Mouse (Mus musculus) MN1 (cell line): ENCODE measurements around the gene Olfr551.
"Not testable (repeated sequence)": the region's sequence is repeated elsewhere in the genome, so short reads cannot be mapped to it uniquely, and the experiment has no call there.

ENCODE experiments used
- DNase-seq: peaks from one replicate; pipeline ENCODE4 v3.0.0-alpha.2; 2016; ENCODE audit warnings: low spot score

The Olfr551 gene

DNA sequence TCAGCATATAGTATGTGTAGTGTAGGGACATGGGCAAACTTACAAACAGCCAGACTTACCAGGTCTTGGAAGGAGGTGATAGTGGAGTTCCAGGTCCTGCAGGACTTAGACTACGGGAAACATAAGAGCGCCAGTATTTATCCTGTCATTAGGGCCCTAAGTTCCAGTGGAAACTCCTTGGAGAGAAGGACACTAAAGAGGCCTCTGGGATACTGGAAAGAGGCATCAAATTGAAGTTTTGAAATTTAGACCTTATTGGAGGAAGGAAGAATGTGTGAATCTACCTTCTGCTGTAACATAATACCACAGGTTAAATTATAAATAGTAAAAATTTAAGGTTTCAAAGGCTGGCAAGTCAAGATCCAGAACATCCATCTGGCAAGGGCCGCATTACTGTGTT lies at the start of gene Olfr551:
Gene Olfr551 (minus strand): TSS at position 101 of the 400 bp plus-strand sequence.
- DNase-seq: no peak

DNA sequence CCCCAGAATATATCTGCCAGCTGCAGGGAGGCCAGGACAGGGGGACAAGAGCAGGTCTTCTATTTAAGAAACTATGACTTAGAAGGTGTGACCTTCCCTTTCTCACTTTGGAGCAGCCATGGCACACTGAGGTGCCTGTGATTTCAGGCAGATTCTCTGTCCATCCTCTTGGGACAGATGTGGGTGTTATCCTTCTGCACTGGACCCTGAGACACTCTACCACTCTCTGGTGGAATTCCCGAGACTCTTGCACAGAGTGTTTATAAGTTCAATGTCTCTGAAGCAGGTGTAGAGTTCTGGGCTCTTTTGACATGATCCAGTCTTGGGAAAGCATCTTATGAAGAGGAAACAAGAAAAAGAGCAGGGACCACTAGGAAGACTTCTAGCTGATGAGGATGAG lies 46.4 kb upstream of the Olfr551 start, which contains the start of gene Olfr554:
Gene Olfr554 (plus strand): TSS at position 301 of the 400 bp plus-strand sequence.
- no peak for DNase-seq

DNA sequence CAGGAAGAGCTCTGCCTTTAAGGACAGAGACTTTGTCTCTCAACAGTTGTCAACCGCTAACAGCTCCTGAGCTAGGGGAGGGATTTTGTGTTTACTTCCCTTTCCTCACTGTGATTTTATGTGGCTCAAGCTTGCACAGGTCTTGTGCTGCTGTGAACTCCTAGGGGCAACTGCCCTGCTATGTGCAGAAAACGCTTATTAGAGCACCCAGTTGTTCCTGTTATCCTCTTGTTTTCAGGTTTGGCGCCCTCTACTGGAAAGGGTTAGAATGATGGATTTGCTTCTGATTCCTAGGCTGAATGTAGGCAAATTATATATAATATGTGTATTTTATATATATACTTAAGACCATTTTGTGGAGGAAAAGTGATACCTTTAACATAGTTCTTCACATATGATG lies 45.0 kb upstream of the Olfr551 start:
- DNase-seq: no peak

DNA sequence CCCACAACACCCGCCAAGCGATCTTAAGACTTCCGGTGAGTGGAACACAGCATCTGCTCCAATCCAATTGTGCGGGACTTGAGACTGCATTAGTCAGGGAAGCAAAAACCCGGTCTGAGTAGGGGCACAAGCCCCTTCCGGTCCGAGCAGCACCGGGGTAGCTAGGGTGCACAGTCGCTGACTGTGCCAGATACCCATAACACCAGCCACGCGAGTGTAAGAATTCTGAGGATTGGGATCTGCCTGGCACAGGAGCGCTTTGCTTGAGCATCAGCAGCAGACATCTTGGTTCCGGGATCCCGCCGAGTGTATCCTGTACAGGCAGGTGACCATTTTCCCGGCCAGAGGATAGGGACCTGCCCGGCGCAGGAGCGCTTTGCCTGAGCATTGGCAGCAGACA lies 28.7 kb upstream of the Olfr551 start:
- DNase-seq: not testable (repeated sequence)

DNA sequence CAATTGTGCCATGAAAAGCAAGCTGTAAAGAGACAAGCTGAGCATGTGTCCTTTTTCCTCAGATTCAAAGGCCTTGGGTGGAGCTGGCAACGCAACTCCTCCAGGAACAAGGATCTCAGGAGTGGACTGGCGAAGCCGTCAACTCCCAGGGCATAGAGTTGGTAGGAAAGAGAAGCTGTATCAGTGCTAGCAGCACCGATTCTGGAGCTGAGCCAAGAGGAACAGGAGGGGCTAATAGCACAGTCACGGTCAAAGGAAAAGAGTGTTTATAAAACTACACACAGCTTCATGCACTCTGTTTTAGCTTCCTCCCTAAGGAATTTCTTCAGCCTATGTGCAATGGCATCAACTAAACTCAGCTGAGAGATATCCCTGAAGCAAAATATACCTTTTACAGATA lies 27.9 kb upstream of the Olfr551 start:
- no peak for DNase-seq

DNA sequence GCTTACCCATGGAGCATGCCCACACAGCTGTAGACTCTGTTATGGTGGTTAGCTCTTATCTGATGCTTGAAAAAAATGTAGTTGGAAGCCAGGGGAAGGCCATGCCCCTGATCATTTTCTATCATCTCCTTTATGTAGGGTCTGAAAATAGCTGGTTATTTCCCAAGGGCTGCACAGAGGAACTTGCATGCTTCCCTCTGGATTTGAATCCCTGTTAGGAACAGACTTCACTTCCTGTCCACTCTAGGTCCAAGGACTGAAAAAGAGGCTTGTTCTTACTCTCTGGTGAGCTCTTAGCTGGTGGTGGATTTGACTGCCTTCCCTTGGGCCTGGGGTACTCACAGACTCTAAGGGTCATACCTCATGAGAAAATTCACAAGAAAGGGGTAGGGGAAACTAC lies 26.4 kb upstream of the Olfr551 start, which contains the start of gene Olfr553:
Gene Olfr553 (minus strand): TSS at position 101 of the 400 bp plus-strand sequence.
- no peak for DNase-seq

DNA sequence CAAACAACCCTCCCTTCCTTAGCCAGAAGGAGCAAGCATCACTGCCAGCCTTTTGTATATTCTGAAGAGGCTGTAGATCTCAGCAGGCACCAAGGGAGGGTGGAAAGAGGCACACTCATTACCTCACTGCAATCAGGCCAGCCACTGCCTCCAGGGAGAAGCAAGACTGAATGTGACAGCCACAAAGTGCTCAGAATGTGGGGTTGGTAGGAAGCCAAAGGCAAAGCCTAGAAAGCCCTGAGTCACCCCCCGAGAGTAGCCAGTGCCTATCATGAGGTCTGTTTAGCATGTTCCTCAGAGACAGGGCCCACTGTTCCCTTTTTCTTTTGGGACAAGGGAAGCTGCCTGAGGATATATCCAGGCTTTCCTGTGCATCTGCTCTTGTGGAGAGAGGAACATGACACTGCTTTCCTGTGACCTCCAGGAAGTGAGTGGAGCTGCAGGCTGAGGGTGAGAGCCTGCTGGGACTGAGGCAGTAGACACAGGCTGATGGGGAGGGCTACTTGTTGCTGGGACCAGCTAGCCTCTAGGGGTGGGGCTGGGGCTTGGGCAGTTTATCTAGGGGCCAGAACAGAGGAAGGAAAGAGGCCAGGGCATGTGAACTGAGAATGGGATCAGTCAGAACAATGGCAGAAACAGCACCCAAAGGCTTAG lies 5.8 kb upstream of the Olfr551 start, which contains the start of gene Olfr552:
Gene Olfr552 (plus strand): TSS at position 393 of the 654 bp plus-strand sequence.
- no peak for DNase-seq

DNA sequence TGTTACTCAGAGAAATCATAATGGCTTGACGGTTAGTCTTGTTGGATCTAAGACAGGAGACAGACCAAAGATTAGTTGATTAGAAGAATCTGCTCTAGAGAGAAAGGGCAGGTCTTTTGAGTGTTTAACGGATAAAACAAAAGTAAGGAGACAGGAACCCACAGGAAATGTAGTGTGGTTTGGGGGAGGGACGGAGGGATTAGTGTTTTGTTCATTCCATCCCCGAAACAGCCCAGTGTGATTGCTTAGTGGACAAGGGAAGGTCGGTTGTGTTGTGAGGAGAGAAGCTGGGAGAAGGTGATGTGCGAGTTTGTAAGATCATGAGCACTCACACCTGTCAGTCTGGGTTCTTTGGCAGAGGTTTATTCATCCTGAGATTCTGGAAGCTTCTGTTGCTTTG lies 15.7 kb downstream of the Olfr551 start:
- no peak for DNase-seq

DNA sequence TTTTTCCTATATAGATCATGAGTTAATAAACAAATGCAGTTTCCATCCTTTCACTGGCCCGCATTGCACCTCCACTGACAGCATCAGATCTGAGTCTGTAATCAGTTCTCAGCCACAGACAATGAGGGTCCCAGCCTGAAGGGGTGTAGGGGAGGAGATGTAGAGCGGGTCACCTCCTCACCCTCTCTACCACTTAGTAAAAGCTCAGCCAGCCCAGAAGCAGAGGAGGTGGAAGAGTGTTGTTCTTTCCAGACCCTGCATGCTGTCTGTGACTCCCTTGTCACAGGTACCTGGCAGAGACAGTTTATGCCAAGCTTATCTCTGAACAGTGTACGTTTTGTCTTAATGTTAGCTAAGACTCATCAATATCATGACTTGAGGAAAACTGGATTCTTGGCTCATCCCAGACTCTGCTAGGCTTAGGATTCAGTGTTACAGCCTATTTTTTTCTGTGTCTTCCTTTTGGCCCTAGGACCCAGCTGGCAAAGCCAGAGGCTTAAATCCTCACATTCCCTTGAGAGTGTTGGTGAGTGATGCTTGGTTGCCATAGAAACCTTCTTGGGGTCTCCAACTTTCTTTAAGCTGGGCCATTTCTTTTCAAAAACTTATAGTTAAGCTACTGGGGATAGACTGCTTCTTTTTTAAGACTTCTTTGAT lies 18.4 kb downstream of the Olfr551 start:
- DNase-seq: no peak

DNA sequence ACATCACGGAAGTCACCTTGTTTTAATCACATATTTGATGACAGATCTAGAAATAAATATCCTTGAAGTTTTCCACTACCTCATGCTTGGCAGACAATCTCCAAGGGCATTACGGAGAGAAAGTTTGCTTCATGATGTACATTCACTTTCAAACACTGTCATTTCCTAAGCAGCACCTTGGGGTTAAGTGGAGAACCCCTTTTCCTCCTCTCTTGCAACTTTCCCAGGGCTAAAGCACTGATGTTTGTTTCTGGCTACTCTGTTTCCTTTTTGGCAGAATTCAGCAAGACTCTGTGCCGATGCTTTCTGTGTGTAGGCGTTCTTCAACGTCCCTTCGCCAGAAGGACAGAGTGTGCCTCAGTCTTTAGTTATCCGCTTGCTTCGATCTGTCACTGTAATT lies 20.5 kb downstream of the Olfr551 start, which contains the start of gene Olfr550:
Gene Olfr550 (plus strand): TSS at position 301 of the 400 bp plus-strand sequence.
- DNase-seq: no peak

DNA sequence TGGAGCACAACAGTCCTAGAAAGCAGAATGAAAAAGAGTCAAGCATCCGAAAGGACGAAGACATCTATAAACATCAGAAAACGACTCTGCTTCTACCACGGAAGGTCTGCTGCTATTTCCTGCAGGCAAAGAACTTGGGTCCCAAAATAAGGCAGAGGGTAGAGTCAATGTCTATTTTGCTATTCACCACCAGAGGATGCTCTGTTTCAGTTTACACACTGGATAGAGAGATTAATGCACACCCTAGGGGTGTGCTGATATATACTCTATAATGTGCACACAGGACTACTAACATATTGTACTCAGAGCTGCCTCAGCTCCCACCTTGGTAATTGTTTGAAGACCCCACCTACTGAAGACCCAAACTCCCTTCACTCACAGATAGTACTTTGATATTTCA lies 25.5 kb downstream of the Olfr551 start:
- DNase-seq: no peak

DNA sequence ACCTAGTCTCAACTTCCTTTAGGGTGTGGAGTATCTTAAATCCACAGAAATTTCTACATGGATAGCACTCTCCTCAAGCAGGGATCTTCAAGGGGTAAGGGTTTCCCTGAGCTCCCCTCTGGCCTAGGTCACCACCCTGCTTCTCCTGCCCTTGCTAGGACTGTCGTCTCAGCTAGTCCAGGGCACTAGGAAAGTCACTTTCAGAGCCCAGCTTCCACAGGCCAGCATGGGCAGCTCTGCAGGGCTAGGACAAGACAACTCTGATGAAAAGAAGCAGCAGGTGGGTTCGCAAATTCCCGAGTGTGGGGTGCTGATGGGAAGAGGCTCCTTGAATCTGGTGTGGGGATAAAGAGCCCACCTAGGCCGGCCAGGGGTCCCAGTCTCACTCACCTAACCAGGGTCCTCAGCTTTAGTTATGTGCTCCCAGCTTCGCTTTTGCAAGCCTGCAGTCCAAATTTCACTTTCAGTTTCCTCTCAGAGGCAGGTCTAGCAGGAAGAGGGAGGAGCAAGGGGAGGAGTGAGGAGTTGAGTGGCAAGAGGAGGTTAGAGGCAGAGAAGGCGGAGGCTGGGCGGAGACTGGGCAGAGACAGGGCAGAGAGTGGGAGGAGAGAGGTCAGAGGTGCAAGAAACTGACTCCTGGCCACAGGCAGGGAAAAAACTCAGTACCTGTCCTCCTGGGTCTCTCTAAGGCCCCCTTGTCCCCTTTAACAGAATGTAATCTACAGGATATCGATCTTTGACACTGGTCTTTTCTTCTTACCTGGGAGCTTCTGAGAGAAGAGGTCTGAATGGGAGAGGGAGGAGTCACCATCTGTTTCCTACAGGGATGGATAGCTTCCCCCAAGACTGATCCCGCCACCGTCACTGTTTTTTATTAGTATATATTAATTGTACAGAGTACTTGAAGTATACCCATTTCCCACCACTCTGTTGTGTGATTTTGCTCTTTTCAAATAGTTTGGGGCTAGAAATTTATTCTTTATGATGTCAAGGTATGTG lies 26.4 kb downstream of the Olfr551 start, which contains the start of gene Trim21:
Gene Trim21 (minus strand): TSS at position 488 of the 999 bp plus-strand sequence.
- peak; percentile 85 for DNase-seq

DNA sequence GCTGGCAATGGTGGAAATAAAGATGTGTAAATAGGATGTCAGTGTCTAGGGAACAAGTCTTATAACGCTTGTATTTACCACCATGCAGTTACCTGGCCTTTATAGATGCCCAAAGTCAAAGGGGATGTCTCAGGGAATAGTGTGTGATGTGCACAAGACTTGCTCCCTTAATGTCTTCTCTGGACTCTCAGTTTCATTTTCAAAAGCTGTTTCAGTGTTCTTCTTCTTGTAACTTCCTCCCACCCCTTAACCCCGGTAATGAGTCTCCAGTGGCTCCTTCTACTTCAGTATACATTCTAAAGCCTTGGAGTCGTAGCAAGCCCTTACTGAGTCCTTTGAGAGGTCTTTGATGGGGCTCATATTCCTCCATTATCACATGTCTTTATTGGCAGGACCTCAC lies 38.4 kb downstream of the Olfr551 start:
- DNase-seq: no peak

DNA sequence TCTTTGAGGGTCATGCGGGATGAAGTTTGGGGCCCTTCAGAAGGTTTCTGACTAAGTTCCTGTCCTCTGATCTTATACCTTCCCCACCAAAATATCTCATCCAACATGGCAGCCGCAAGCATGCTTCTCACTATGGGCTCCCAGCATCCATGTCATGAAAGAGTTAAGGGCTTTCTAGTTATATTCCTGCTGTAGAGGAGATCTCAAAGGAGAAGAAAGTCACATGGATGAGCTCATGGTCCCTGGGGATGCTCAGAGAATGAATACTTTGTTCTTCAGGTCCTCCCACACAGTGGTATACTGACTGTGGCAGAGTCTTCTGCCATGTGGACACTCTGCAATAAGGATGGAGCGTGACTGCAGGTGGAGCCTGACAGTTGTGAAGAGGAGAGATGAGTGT lies 42.1 kb downstream of the Olfr551 start, which contains the start of gene Olfr549:
Gene Olfr549 (plus strand): TSS at position 301 of the 400 bp plus-strand sequence.
- no peak for DNase-seq

DNA sequence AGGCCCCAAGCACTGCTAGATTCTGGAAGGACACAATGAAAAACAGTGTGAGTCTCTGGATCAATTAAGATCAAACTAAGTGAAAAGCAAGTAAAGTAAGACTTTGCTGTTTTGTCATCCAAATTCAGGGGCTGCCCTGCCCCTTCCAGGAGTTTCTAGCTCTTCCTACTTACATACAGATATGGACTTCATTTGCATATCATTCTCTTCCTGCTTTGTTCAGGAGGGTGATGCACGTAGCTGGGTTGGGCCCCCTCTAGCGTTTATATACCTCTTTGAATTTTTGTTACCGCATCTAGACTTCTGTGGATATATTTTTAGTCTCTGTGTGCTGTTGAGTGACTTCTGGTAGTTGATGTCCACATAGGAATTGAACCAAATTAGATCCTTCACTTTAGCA lies 50.4 kb downstream of the Olfr551 start:
- no peak for DNase-seq

DNA sequence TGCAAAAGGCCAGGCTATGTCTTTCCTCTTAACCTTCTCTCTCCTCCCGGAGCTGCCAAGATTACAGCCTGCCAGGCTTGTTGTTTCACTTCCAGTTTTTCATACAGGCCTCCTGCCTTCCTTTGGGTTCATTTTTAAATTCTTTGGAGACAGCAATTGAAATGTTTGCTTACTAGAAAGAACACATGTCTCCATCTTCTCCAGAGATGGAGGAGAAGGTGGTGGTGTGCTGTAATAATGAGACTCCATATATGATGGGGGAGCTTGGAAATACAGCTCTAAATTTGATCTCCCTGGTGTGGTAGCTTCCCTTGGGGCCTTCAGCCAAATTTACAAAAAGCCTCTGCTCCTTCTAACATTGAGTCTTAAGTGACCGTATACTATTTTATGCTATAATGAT lies 51.1 kb downstream of the Olfr551 start, which contains the start of gene Olfr548-ps1:
Gene Olfr548-ps1 (plus strand): TSS at position 301 of the 400 bp plus-strand sequence.
- no peak for DNase-seq

DNA sequence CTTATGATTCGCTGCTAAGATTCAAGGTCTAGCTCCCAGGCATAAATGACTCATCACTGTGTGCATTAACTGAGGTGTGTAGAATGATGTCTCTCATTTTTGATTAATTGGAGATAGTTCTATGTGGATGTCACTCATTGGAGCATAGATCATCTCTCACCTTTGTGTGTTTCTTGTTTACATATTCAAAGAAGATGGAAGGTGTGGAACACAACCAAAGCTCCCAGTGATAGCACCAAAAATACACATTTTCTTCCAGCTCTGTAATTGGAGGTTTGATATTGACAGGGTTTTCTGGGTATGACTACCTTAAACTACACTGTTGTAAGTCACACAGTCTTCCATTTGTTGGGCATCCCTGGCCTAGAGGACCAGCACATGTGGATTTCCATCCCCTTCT lies 57.2 kb downstream of the Olfr551 start, which contains the start of gene Olfr547:
Gene Olfr547 (plus strand): TSS at position 301 of the 400 bp plus-strand sequence.
- DNase-seq: no peak
